ENCODE assay signal across 9 mouse cellular contexts in genomic region chr2:79891760-79892570, GRCm38 (mm10).
DNase-seq lines count a peak whose midpoint lies in the region; ATAC-seq and TF ChIP-seq lines count a peak whose summit lies in the region.
"Had no signal": no experiment of that assay in that cellular context is flagged by ENCODE, and none has a peak within 500 bp of the region (broad histone marks: within the 10 kb centered on the region; RNA-seq: fewer than 3 reads in every experiment).

No protein-coding gene starts in this region.

- no peak overlapping the region for H3K27ac ChIP-seq in midbrain, postnatal 0 days (ENCODE audit: low read depth, low read length)
- H3K27ac ChIP-seq in thymus, adult 2 months (ENCODE audit: control insufficient read depth, insufficient read depth, low read length), result no peak overlapping the region
- H3K27ac ChIP-seq: limb, embryonic 12.5 days had no signal

- H3K4me3 ChIP-seq in midbrain, postnatal 0 days (ENCODE audit: low read depth, low read length), result no peak overlapping the region
- H3K4me3 ChIP-seq in thymus, adult 2 months (ENCODE audit: control insufficient read depth, insufficient read depth, low read length), result no peak overlapping the region
- H3K4me3 ChIP-seq: limb, embryonic 12.5 days had no signal

- H3K4me2 ChIP-seq in midbrain, postnatal 0 days (ENCODE audit: low read depth, low read length, poor library complexity, severe bottlenecking), result no peak overlapping the region
- H3K4me2 ChIP-seq: limb, embryonic 12.5 days had no signal

- no peaks in the 10 kb centered on the region for H3K36me3 ChIP-seq in midbrain, postnatal 0 days (ENCODE audit: insufficient read depth, low read length)
- H3K36me3 ChIP-seq in thymus, adult 2 months (ENCODE audit: control insufficient read depth, insufficient read depth, low read length), result no peaks in the 10 kb centered on the region
- H3K36me3 ChIP-seq: limb, embryonic 12.5 days had no signal

- peak; percentile 44; the same call in 1 of the 2 replicates for ATAC-seq in midbrain, postnatal 0 days (ENCODE audit: low FRiP score)
- ATAC-seq in erythroblast, adult 5-6 weeks (replicated peaks; ENCODE audit: low FRiP score, poor library complexity, severe bottlenecking), result no peak

- no peak for TF ChIP-seq CTCF in midbrain, postnatal 0 days (IDR thresholded peaks at IDR 0.05)
- TF ChIP-seq CTCF in thymus, adult 2 months (IDR thresholded peaks at IDR 0.05; ENCODE audit: borderline replicate concordance, control insufficient read depth, extremely low read depth, insufficient read depth, low read length, poor library complexity), result no peak

- WGBS in midbrain, postnatal 0 days, result 77% methylated on average over 5 of the region's 5 CpGs
- 73% methylated on average over 5 of the region's 5 CpGs for WGBS in thymus, adult 2 months

- peak; percentile 17 to 29 for DNase-seq in heart, postnatal 10 days
- no peak for DNase-seq in heart, adult 11 months
- peak; percentile 79 for DNase-seq in adrenal gland, adult 2 months
- peak; percentile 43 for DNase-seq in heart, postnatal 4 days
- DNase-seq in midbrain, postnatal 0 days (ENCODE audit: low spot score), result peak; percentile 27
- DNase-seq in thymus, adult 2 months, result no peak
- DNase-seq in thymus, postnatal 14 days, result no peak

- no peaks in the 10 kb centered on the region for H3K27me3 ChIP-seq in midbrain, postnatal 0 days (ENCODE audit: insufficient read depth, low read length)
- H3K27me3 ChIP-seq in thymus, adult 2 months (ENCODE audit: control insufficient read depth, insufficient read depth, low read length), result no peaks in the 10 kb centered on the region
- H3K27me3 ChIP-seq: limb, embryonic 12.5 days had no signal

- no peak for TF ChIP-seq POLR2A in thymus, adult 2 months (IDR thresholded peaks at IDR 0.05; ENCODE audit: control insufficient read depth, extremely low read depth, insufficient read depth, low read length, poor library complexity)

- intact Hi-C loops in heart, postnatal 10 days (cut with DNase I), result no loop called here

- H3K9me3 ChIP-seq in midbrain, postnatal 0 days (ENCODE audit: low read length), result no peaks in the 10 kb centered on the region
- H3K9me3 ChIP-seq: limb, embryonic 12.5 days had no signal

- H3K9ac ChIP-seq in midbrain, postnatal 0 days (replicated peaks; ENCODE audit: low read length, poor library complexity, severe bottlenecking), result no peak overlapping the region
- H3K9ac ChIP-seq: limb, embryonic 12.5 days had no signal

- H3K4me1 ChIP-seq in midbrain, postnatal 0 days (ENCODE audit: insufficient read depth, low read length), result no peaks in the 10 kb centered on the region
- H3K4me1 ChIP-seq in thymus, adult 2 months (replicated peaks; ENCODE audit: control insufficient read depth, insufficient read depth, low read length), result no peaks in the 10 kb centered on the region
- H3K4me1 ChIP-seq: limb, embryonic 12.5 days had no signal

Comparison
In these comparisons a context has a peak if more than half of its experiments do, and no peak if none do; other contexts are left out.
1. DNase-seq: peak in heart, postnatal 10 days (2 of 2), adrenal gland, adult 2 months (single experiment), heart, postnatal 4 days (single experiment) and midbrain, postnatal 0 days (single experiment); none in heart, adult 11 months (single experiment), thymus, adult 2 months (single experiment) and thymus, postnatal 14 days (single experiment).